Mouse (Mus musculus) E14TG2a.4 (cell line): ENCODE measurements around the gene Tmub2.

ENCODE experiments used
- CTCF ChIP-seq: conservative IDR thresholded peaks from 2 replicates; pipeline ENCODE4 v1.5.1; 2014; ENCODE audit warnings: low read length
- POU5F1 ChIP-seq: IDR thresholded peaks from 2 replicates; pipeline ENCODE4 v1.6.1; 2014; ENCODE audit warnings: low read length, borderline replicate concordance

GRCm38 (mm10) chr11:102305359-102305758 lies 20.6 kb downstream of the Tmub2 start:
- TF ChIP-seq CTCF, result no peak
- no peak for TF ChIP-seq POU5F1
